Comparison of ENCODE assay signal across 10 mouse cellular contexts in the genomic region with DNA sequence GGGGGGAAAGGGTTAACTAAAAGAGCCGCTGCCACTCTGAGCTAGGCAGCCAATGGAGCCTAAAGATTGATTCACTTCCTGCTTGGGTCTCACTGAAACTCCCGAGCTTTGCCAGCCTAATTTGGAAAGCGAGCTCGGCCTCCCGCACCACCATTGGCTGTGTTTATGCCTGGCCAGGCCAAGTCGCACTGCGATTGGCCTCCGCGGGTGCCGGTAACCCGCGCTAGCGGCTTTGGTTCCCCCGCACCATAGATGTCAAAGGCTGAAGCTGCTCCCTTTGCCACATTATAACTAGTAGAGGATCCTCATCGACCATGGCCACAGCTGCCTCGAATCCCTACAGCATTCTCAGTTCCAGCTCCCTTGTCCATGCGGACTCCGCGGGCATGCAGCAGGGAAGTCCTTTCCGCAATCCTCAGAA. TPM values are rescaled to one million over a fixed set of nuclear protein-coding genes. Genes with fewer than 3 reads are reported as not detected.
DNase-seq lines count a peak whose midpoint lies in the region; ATAC-seq and TF ChIP-seq lines count a peak whose summit lies in the region.
"Had no signal": no experiment of that assay in that cellular context is flagged by ENCODE, and none has a peak within 500 bp of the region (broad histone marks: within the 10 kb centered on the region; RNA-seq: fewer than 3 reads in every experiment).

A gene (plus strand): TSS at position 130 of the 421 bp plus-strand sequence.

- H3K4me1 ChIP-seq in heart, embryonic 12.5 days (replicated peaks), result no peaks in the 10 kb centered on the region
- no peaks in the 10 kb centered on the region; the same call in 1 of the 2 replicates for H3K4me1 ChIP-seq in liver, adult 2 months (ENCODE audit: control insufficient read depth, insufficient read depth, low read length)

- WGBS in heart, embryonic 12.5 days, result 9% methylated on average over 20 of the region's 20 CpGs
- 1% methylated on average over 20 of the region's 20 CpGs for WGBS in liver, adult 2 months

- DNase-seq in heart, adult 9 months (ENCODE audit: low spot score in 2 of 2), result no peak
- peak; percentile 54 to 73 for DNase-seq in cerebellum, postnatal 4 days (ENCODE audit: low spot score in 2 of 2)
- peak; percentile 74 to 85 for DNase-seq in frontal cortex, postnatal 36 days (ENCODE audit: low spot score in 2 of 2)
- DNase-seq in kidney, postnatal 36 days, result peak; percentile 2 to 3
- DNase-seq in liver, adult 2 months (ENCODE audit: extremely low read depth, low read depth, low spot score), result peak; percentile 23
- DNase-seq in retina, embryonic 14.5 days (ENCODE audit: low spot score), result peak; percentile 76
- no peak for DNase-seq in thymus, adult 18-20 months

- peaks cover 28% of the 10 kb centered on the region for H3K27me3 ChIP-seq in heart, embryonic 12.5 days (replicated peaks)
- H3K27me3 ChIP-seq in liver, adult 2 months (ENCODE audit: control insufficient read depth, insufficient read depth, low read length), result peaks cover 4% of the 10 kb centered on the region; the same call in 1 of the 2 replicates
- H3K27me3 ChIP-seq: CH12.LX had no signal

- no peak for TF ChIP-seq POLR2A in liver, adult 2 months (IDR thresholded peaks at IDR 0.05; ENCODE audit: extremely low read depth, insufficient read depth, low read length)

- no peaks in the 10 kb centered on the region for H3K36me3 ChIP-seq in heart, embryonic 12.5 days
- no peaks in the 10 kb centered on the region for H3K36me3 ChIP-seq in liver, adult 2 months (ENCODE audit: control insufficient read depth, insufficient read depth, low read length)

- no peak for TF ChIP-seq CTCF in liver, adult 2 months (IDR thresholded peaks at IDR 0.05; ENCODE audit: low read depth, low read length)

- peak within 1 kb of the TSS; percentile 81 for H3K4me2 ChIP-seq in heart, embryonic 12.5 days

- no peaks in the 10 kb centered on the region for H3K9me3 ChIP-seq in heart, embryonic 12.5 days (replicated peaks)

- peak within 1 kb of the TSS; percentile 56 for H3K4me3 ChIP-seq in heart, embryonic 12.5 days
- no peak within 1 kb of the TSS; the same call in 1 of the 2 replicates for H3K4me3 ChIP-seq in liver, adult 2 months (ENCODE audit: insufficient read depth, low read depth, low read length)

- H3K9ac ChIP-seq in heart, embryonic 12.5 days, result peak within 1 kb of the TSS; percentile 51; the same call in 1 of the 2 replicates
- H3K9ac ChIP-seq in liver, adult 2 months (ENCODE audit: low read depth, low read length), result no peak within 1 kb of the TSS

- no peaks in the 10 kb centered on the region for H3K79me2 ChIP-seq in liver, adult 2 months (ENCODE audit: control insufficient read depth, insufficient read depth, low read length)

- H3K27ac ChIP-seq in heart, embryonic 12.5 days (ENCODE audit: poor library complexity, severe bottlenecking), result no peak within 1 kb of the TSS
- H3K27ac ChIP-seq in liver, adult 2 months (replicated peaks; ENCODE audit: insufficient read depth, low read depth, low read length), result no peak within 1 kb of the TSS

- peak; percentile 83 for ATAC-seq in heart, embryonic 12.5 days (ENCODE audit: insufficient number of reproducible peaks, low FRiP score)

RNA-seq across cellular contexts. Expression of the gene that starts here (rescaled TPM):
- 0.17 and 0.18 TPM in 2 replicates for polyA plus RNA-seq in heart, embryonic 12.5 days (2016; fragmentation: Nextera tagmentation; extraction: Ambion mirVana)
- total RNA-seq in liver, adult 2 months (2014; rRNA removed), result not detected in 2 replicates
- not detected in 2 replicates for polyA plus RNA-seq in liver, adult 2 months (2012; rRNA removed)
- total RNA-seq: CH12.LX had no signal
- polyA plus RNA-seq: large intestine, adult 2 months had no signal

Comparison
In these comparisons a context has a peak if more than half of its experiments do, and no peak if none do; other contexts are left out.
1. Peak in ATAC-seq, H3K4me3 ChIP-seq, H3K9ac ChIP-seq and H3K4me2 ChIP-seq in heart, embryonic 12.5 days; RNA of the gene not detected or under 1 TPM.
2. Peak in DNase-seq in liver, adult 2 months; RNA of the gene not detected or under 1 TPM.
3. DNase-seq: peak in cerebellum, postnatal 4 days (2 of 2), frontal cortex, postnatal 36 days (2 of 2), kidney, postnatal 36 days (2 of 2) and retina, embryonic 14.5 days (single experiment); none in heart, adult 9 months (0 of 2) and thymus, adult 18-20 months (0 of 2).